Mouse (Mus musculus): ENCODE results near the gene Intu.

The Intu gene

DNA sequence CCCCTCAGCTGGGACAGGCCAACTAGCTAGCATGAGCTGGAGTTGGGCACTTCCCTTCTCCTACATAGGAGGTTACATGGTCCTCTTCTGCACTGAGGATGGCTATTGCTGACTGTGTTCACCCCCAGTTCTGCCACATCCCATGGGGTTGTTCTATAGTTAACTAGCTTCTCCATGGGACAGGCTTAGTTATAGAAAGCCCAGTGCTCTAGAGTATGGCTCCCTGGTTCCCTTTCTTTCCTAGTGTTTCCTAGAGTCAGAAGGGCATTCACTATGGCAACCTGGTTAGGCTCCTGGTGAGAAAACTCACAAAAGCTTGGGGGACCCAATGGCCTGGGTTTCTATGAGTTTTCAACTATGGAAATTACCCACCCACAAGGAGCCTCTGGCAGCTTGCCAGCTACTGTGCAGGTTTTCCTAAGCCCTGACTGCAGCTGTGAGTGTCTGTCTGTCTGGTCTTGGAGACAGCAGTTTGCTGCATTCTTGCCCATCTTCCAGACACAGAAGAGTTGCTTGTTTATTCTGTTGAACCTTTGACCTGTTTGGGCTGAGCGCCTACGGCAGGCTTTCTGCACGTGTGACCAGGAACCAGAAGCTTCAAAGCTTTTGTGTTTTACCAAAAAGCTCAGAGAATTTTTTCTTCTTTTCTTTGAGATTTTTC is 154.9 kb downstream of the Intu start:
- DNase-seq (ENCODE audit: low spot score): no peak

DNA sequence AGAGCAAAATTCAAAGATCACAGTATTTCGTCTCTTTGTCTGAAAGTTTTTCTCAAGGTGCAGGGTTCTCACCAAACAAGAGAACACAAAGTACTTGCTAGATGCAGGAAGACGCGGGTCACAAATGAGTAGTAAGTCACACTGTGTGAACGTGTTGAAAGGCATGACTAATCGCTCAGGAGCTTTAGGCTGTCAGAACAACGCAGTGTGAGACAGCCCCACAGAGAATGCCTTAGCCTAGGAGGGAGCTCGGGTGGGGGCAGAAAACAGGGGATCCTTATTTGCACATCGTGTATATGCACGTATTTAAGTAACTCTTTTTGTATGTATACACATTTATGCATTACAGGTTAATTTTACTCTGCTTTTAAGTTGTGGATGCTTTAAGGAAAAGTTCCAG is 155.8 kb downstream of the Intu start:
- DNase-seq (ENCODE audit: low spot score): no peak

GRCm38 (mm10) chr3:40687588-40687987 is 156.5 kb downstream of the Intu start:
- no peak for DNase-seq (ENCODE audit: low spot score)

DNA sequence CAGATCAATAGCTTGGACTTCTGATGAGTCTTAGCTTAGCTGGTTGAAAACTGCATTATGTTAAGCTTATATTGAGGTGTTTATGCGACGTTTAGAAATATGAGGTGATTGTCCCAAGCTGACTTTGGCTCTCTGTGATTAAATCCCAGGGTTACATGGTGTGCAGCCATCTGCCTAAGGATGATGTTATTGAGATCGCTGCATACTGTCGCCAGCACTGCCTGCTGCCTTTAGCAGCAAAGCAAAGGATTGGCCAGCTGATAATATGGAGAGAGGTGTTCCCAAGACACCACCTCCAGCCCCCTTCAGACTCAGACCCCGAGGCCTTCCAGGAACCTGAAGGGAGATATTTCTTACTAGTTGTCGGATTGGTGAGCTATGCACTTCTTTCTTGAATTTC is 160.5 kb downstream of the Intu start:
- no peak for DNase-seq (ENCODE audit: low spot score)

DNA sequence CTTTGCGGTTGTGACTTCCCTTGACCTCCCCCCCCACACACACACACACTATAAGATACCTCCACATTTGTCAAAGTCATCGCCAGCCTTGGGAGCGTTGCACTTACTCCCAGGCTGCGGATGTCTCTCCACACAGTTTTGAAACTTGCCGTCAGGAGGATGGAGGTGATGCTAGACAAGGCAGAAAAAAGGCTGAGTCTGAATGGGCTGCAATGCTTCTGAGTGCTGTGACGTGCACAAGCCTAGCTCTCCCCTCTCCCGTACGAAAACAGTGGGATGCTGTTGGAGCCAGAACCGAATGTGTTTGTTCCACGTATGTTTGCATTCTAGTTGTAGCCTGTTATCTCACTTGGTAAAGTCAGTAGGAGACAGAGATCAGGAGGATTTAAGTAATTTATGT is 162.3 kb downstream of the Intu start:
- no peak for DNase-seq (ENCODE audit: low spot score)

- DNase-seq (ENCODE audit: low spot score): no peak
Observed at GRCm38 (mm10) chr3:40693960-40694359, 162.9 kb downstream of the Intu start.

- DNase-seq (ENCODE audit: low spot score): no peak
Observed at GRCm38 (mm10) chr3:40694438-40694837, 163.4 kb downstream of the Intu start.

- no peak for DNase-seq (ENCODE audit: low spot score)
Observed at GRCm38 (mm10) chr3:40695162-40695561, 164.1 kb downstream of the Intu start.

GRCm38 (mm10) chr3:40698834-40699233 is 167.7 kb downstream of the Intu start:
- DNase-seq (ENCODE audit: low spot score): no peak

- DNase-seq (ENCODE audit: low spot score): no peak
Observed at GRCm38 (mm10) chr3:40704816-40705430, 173.8 kb downstream of the Intu start.

- DNase-seq (ENCODE audit: low spot score): no peak
Observed at GRCm38 (mm10) chr3:40708655-40709054, 177.6 kb downstream of the Intu start, which contains the start of gene Slc25a31. TSS of gene Slc25a31 (plus strand) at chr3:40708855.

- no peak for DNase-seq (ENCODE audit: low spot score)
Observed at GRCm38 (mm10) chr3:40716056-40716455, 185.0 kb downstream of the Intu start.

DNA sequence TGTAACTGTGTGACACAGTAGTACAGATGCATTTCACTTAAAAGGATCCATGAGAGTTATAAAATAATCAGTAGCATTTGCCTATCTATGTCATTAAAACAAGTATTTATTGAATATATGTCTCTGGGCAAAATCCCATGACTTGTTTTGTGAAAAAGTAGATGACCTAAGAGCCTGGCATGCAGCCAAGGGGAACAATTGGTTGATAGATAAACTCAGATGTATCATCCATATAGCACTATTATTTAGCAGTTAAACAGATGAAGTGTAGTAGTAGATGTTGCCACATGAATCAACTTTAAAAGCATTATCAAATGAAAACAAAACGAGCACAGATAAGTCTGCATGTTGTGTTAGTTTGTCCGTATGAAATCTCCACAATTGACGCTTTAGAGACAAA is 187.9 kb downstream of the Intu start:
- DNase-seq (ENCODE audit: low spot score): no peak

- DNase-seq (ENCODE audit: low spot score): no peak
Observed at GRCm38 (mm10) chr3:40738381-40738912, 207.4 kb downstream of the Intu start.

GRCm38 (mm10) chr3:40744024-40744835 is 213.1 kb downstream of the Intu start, which contains the start of gene Hspa4l:
TSS of gene Hspa4l (plus strand) at chr3:40744495.
- DNase-seq (ENCODE audit: low spot score): no peak

DNA sequence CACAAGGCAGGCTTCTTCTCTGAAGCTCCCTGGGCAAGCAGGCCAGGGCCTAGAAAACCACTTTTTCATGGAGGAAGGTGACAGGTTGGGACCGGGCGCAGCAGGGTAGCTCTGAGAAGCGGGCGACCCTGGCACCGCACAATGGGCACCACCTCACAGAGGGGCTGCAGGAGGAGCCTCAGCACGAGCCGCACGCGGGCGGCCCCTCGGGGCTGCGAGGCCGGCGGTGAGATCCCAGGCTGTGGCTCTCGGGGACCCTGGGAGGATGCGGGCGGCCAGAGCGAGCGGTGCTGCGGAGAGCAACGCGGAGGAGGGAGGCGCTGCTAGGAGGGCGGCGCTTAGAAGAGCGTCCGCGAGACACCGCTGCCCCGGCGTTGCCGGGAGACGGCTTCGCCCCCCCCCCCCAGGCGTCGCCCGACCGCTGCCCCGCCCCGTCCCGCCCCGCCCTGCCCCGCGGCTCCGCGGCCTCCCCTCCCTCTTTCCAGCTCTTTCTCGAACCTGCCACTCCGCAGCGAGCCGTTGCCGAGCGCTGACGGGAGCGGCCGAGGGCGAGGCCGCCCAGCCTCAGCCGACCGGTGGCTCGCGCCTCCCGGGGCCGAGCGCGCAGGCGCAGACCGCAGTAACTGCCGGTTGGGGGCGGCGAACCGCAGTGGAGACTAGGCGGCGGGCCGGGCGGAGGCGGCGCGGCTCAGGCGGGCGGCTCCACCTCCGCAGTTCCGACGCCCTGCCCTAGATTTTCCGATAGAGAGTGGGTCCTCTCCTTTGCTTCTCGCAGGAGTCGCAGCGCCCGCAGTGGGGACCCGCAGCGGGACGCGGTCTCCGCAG is 214.0 kb downstream of the Intu start:
- peak; percentile 86 for DNase-seq (ENCODE audit: low spot score)

- peak; percentile 2 for DNase-seq (ENCODE audit: low spot score)
Observed at GRCm38 (mm10) chr3:40745661-40746547, 214.8 kb downstream of the Intu start.
